Mouse (Mus musculus): ENCODE data around the gene Sec14l1. TPM values are rescaled to one million over a fixed set of nuclear protein-coding genes. Genes with fewer than 3 reads are reported as not detected.

The Sec14l1 gene
- polyA plus RNA-seq, 1 experiment from 2014 or later: 48.0 TPM

- Histone ChIP-seq H3K4me3 (replicated peaks) (no peak overlapping the region), H3K27ac (no peak overlapping the region), H3K4me1 (peaks cover 18% of the 10 kb centered on the region; the same call in 1 of the 2 replicates), H3K4me2 (no peak overlapping the region), H3K9ac (no peak overlapping the region), H3K9me3 (no peaks in the 10 kb centered on the region), H3K27me3 (replicated peaks) (no peaks in the 10 kb centered on the region), H3K36me3 (peaks cover 48% of the 10 kb centered on the region)
- ATAC-seq (ENCODE audit: insufficient read depth, low FRiP score, low read depth): no peak
- WGBS: 87% methylated on average over 6 of the region's 6 CpGs
These were observed 37.6 kb downstream of the Sec14l1 start for GRCm38 (mm10) chr11:117152541-117152940.

- peaks cover 18% of the 10 kb centered on the region; the same call in 1 of the 2 replicates for H3K4me1 ChIP-seq
- no peaks in the 10 kb centered on the region for H3K27me3 ChIP-seq (replicated peaks)
- ATAC-seq (ENCODE audit: insufficient read depth, low FRiP score, low read depth): no peak
- no peak overlapping the region for H3K4me3 ChIP-seq (replicated peaks)
- no peak overlapping the region for H3K9ac ChIP-seq
- no peak overlapping the region for H3K4me2 ChIP-seq
- H3K27ac ChIP-seq: peak overlapping the region; percentile 72
- H3K9me3 ChIP-seq: no peaks in the 10 kb centered on the region
- peaks cover 44% of the 10 kb centered on the region for H3K36me3 ChIP-seq
- 63% methylated on average over 9 of the region's 9 CpGs for WGBS
These were observed 38.6 kb downstream of the Sec14l1 start for GRCm38 (mm10) chr11:117153553-117153952.

GRCm38 (mm10) chr11:117154088-117154815 is 39.3 kb downstream of the Sec14l1 start:
- H3K36me3 ChIP-seq: peaks cover 39% of the 10 kb centered on the region
- no peak overlapping the region for H3K4me3 ChIP-seq (replicated peaks)
- 38% methylated on average over 7 of the region's 7 CpGs for WGBS
- H3K27me3 ChIP-seq (replicated peaks): no peaks in the 10 kb centered on the region
- no peak overlapping the region for H3K4me2 ChIP-seq
- H3K9me3 ChIP-seq: no peaks in the 10 kb centered on the region
- peak overlapping the region; percentile 63; the same call in 1 of the 2 replicates for H3K27ac ChIP-seq
- H3K9ac ChIP-seq: no peak overlapping the region
- H3K4me1 ChIP-seq: peaks cover 20% of the 10 kb centered on the region; the same call in 1 of the 2 replicates
- ATAC-seq (ENCODE audit: insufficient read depth, low FRiP score, low read depth): peak; percentile 80

- H3K27ac ChIP-seq: no peak overlapping the region
- H3K4me3 ChIP-seq (replicated peaks): no peak overlapping the region
- WGBS: 32% methylated on average over 13 of the region's 15 CpGs
- no peak overlapping the region for H3K4me2 ChIP-seq
- peaks cover 29% of the 10 kb centered on the region for H3K36me3 ChIP-seq
- no peak for ATAC-seq (ENCODE audit: insufficient read depth, low FRiP score, low read depth)
- H3K9ac ChIP-seq: no peak overlapping the region
- no peaks in the 10 kb centered on the region for H3K27me3 ChIP-seq (replicated peaks)
- H3K4me1 ChIP-seq: peaks cover 20% of the 10 kb centered on the region; the same call in 1 of the 2 replicates
- H3K9me3 ChIP-seq: no peaks in the 10 kb centered on the region
These were observed 41.8 kb downstream of the Sec14l1 start for GRCm38 (mm10) chr11:117156725-117157124.

- Histone ChIP-seq H3K4me2 (no peak overlapping the region), H3K9ac (no peak overlapping the region), H3K27me3 (replicated peaks) (no peaks in the 10 kb centered on the region), H3K27ac (no peak overlapping the region), H3K36me3 (peaks cover 28% of the 10 kb centered on the region), H3K9me3 (no peaks in the 10 kb centered on the region), H3K4me1 (peaks cover 17% of the 10 kb centered on the region; the same call in 1 of the 2 replicates), H3K4me3 (replicated peaks) (no peak overlapping the region)
- no peak for ATAC-seq (ENCODE audit: insufficient read depth, low FRiP score, low read depth)
- 72% methylated on average over 11 of the region's 11 CpGs for WGBS
These were observed 43.4 kb downstream of the Sec14l1 start for GRCm38 (mm10) chr11:117158343-117158742.

- Histone ChIP-seq H3K9ac (no peak overlapping the region), H3K4me2 (no peak overlapping the region), H3K4me1 (peaks cover 12% of the 10 kb centered on the region; the same call in 1 of the 2 replicates), H3K4me3 (replicated peaks) (no peak overlapping the region), H3K27me3 (replicated peaks) (no peaks in the 10 kb centered on the region), H3K36me3 (peaks cover 28% of the 10 kb centered on the region), H3K9me3 (no peaks in the 10 kb centered on the region), H3K27ac (no peak overlapping the region)
- 82% methylated on average over 13 of the region's 13 CpGs for WGBS
- ATAC-seq (ENCODE audit: insufficient read depth, low FRiP score, low read depth): no peak
These were observed 44.4 kb downstream of the Sec14l1 start for GRCm38 (mm10) chr11:117159257-117159945.

- Histone ChIP-seq H3K4me3 (replicated peaks) (no peak overlapping the region), H3K27me3 (replicated peaks) (no peaks in the 10 kb centered on the region), H3K4me2 (no peak overlapping the region), H3K9ac (no peak overlapping the region), H3K4me1 (peaks cover 8% of the 10 kb centered on the region; the same call in 1 of the 2 replicates), H3K9me3 (no peaks in the 10 kb centered on the region), H3K36me3 (peaks cover 28% of the 10 kb centered on the region), H3K27ac (no peak overlapping the region)
- WGBS: 75% methylated on average over 5 of the region's 5 CpGs
- no peak for ATAC-seq (ENCODE audit: insufficient read depth, low FRiP score, low read depth)
These were observed 45.0 kb downstream of the Sec14l1 start for GRCm38 (mm10) chr11:117159946-117160307.

- Histone ChIP-seq H3K27me3 (replicated peaks) (no peaks in the 10 kb centered on the region), H3K9ac (no peak overlapping the region), H3K9me3 (no peaks in the 10 kb centered on the region), H3K27ac (no peak overlapping the region), H3K4me3 (replicated peaks) (no peak overlapping the region), H3K4me1 (peaks cover 8% of the 10 kb centered on the region; the same call in 1 of the 2 replicates), H3K4me2 (no peak overlapping the region), H3K36me3 (peaks cover 20% of the 10 kb centered on the region)
- no peak for ATAC-seq (ENCODE audit: insufficient read depth, low FRiP score, low read depth)
- WGBS: 92% methylated on average over 12 of the region's 12 CpGs
These were observed 45.8 kb downstream of the Sec14l1 start for GRCm38 (mm10) chr11:117160791-117161190.

- Histone ChIP-seq H3K27ac (no peak overlapping the region), H3K27me3 (replicated peaks) (no peaks in the 10 kb centered on the region), H3K9ac (no peak overlapping the region), H3K4me3 (replicated peaks) (no peak overlapping the region), H3K36me3 (peaks cover 20% of the 10 kb centered on the region), H3K4me1 (peaks cover 3% of the 10 kb centered on the region; the same call in 1 of the 2 replicates), H3K4me2 (no peak overlapping the region), H3K9me3 (no peaks in the 10 kb centered on the region)
- 61% methylated on average over 8 of the region's 8 CpGs for WGBS
- no peak for ATAC-seq (ENCODE audit: insufficient read depth, low FRiP score, low read depth)
These were observed 46.6 kb downstream of the Sec14l1 start for GRCm38 (mm10) chr11:117161574-117161973.

- peaks cover 8% of the 10 kb centered on the region; the same call in 1 of the 2 replicates for H3K36me3 ChIP-seq
- ATAC-seq (ENCODE audit: insufficient read depth, low FRiP score, low read depth): no peak
- H3K4me3 ChIP-seq (replicated peaks): no peak overlapping the region
- H3K27ac ChIP-seq: no peak overlapping the region
- H3K9me3 ChIP-seq: no peaks in the 10 kb centered on the region
- H3K27me3 ChIP-seq (replicated peaks): no peaks in the 10 kb centered on the region
- peaks cover 3% of the 10 kb centered on the region; the same call in 1 of the 2 replicates for H3K4me1 ChIP-seq
- H3K9ac ChIP-seq: no peak overlapping the region
- WGBS: 87% methylated on average over 9 of the region's 9 CpGs
- no peak overlapping the region for H3K4me2 ChIP-seq
These were observed 48.1 kb downstream of the Sec14l1 start for GRCm38 (mm10) chr11:117163098-117163497.

- Histone ChIP-seq H3K9me3 (no peaks in the 10 kb centered on the region), H3K4me3 (replicated peaks) (no peak overlapping the region), H3K27ac (no peak overlapping the region), H3K4me2 (no peak overlapping the region), H3K4me1 (peaks cover 2% of the 10 kb centered on the region; the same call in 1 of the 2 replicates), H3K9ac (no peak overlapping the region), H3K36me3 (peaks cover 7% of the 10 kb centered on the region; the same call in 1 of the 2 replicates), H3K27me3 (replicated peaks) (no peaks in the 10 kb centered on the region)
- WGBS: 75% methylated on average over 6 of the region's 6 CpGs
- no peak for ATAC-seq (ENCODE audit: insufficient read depth, low FRiP score, low read depth)
These were observed 48.8 kb downstream of the Sec14l1 start for GRCm38 (mm10) chr11:117163771-117164170.
